Mouse (Mus musculus) myocyte (in vitro differentiated cells): ENCODE results near the gene Fam8a1.

Source experiments
- MYOD1 ChIP-seq, 3 experiments: IDR thresholded peaks; one replicate each; pipeline ENCODE4 v1.6.1; 2011; ENCODE audit warnings: control low read depth in 2 of 3, low read depth in 2 of 3, mild to moderate bottlenecking in 2 of 3, moderate library complexity in 1 of 3; ENCODE audit not compliant: insufficient read length in 2 of 3, control insufficient read depth in 1 of 3
- MYOG ChIP-seq, 3 experiments: IDR thresholded peaks; one replicate each; pipeline ENCODE4 v1.6.1; 2011; ENCODE audit warnings: control low read depth in 2 of 3, low read depth in 2 of 3, mild to moderate bottlenecking in 2 of 3; ENCODE audit not compliant: insufficient read length in 2 of 3, control insufficient read depth in 1 of 3, insufficient read depth in 1 of 3
- POLR2A ChIP-seq: IDR thresholded peaks from one replicate; pipeline ENCODE4 v1.6.1; 2011; ENCODE audit warnings: low read depth, mild to moderate bottlenecking, control low read depth, moderate library complexity; ENCODE audit not compliant: insufficient read length
- SRF ChIP-seq: IDR thresholded peaks from one replicate; pipeline ENCODE4 v1.6.1; 2011; ENCODE audit warnings: low read depth; ENCODE audit not compliant: control insufficient read depth, insufficient read length

GRCm38 (mm10) chr13:46701486-46701885 is 32.2 kb downstream of the Fam8a1 start:
- no peak for TF ChIP-seq SRF
- no peak for TF ChIP-seq POLR2A
- no peak for TF ChIP-seq MYOG (IDR thresholded peaks at IDR 0.05; ENCODE audit: control insufficient read depth in 1 of 3, insufficient read depth in 1 of 3, insufficient read length in 2 of 3, low read depth in 2 of 3)
- TF ChIP-seq MYOD1 (IDR thresholded peaks at IDR 0.05; ENCODE audit: control insufficient read depth in 1 of 3, insufficient read length in 2 of 3, low read depth in 2 of 3): no peak
